Mouse (Mus musculus): Measurements from ENCODE around the gene Nup214.
A peak's percentile ranks its signal among the peaks of the same experiment; 100 is the strongest.

The Nup214 gene

DNA sequence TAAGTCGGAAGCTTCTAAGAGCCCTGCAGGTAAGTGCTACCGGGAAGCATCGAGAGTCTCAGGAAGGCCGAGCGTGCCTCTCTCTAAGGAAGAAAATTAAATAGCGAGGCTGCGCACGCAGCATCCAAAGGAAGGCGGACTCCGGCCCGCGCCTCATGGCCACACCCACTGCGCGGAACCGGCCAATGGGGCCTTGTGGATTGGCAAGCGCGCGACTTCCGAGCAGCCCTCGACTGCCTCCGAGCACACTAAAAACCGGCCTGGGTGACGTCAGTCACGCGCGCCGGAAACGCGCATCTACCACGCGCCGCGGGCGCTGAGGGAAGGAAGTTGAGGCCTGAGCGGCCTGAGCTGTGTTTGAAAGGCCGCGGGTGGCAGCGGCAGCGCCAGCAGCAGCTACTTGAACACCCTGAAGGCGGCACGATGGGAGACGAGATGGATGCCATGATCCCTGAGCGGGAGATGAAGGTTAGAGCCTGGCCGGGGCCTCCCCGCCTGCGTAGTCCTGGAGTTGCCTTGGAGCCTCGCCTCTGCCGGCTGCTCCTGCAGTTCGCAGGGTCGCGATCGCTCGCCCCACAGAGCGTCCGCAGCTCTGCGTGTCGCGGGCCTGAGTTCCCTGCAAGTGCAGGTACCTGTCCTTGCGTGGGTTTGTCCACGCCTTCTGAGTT, at the start of gene Nup214:
Gene Nup214, plus strand, starts transcription at position 296 of the 668 bp plus-strand sequence.
- DNase-seq (ENCODE audit: low spot score), result peak; percentile 99

DNA sequence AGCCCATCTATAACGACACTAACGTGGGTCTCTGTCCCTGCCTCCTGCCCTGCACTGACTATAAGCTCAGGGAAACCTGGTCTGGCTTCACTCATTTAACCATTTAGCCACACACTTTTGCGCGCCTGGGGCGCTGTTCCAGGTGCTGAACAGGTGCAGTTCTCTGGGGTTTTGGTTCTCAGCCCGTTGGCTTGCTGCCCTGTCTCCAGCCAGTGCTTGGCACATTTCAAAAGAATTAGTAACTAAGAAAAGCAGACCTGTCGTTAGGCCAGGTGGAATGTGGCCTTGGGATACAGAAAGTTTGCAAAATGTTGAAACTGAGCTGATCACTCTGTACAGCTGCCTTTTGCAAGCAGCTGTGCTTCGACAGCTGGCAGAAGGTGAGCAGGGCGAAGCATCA, 49.4 kb upstream of the Nup214 start:
- DNase-seq (ENCODE audit: low spot score), result peak; percentile 18

DNA sequence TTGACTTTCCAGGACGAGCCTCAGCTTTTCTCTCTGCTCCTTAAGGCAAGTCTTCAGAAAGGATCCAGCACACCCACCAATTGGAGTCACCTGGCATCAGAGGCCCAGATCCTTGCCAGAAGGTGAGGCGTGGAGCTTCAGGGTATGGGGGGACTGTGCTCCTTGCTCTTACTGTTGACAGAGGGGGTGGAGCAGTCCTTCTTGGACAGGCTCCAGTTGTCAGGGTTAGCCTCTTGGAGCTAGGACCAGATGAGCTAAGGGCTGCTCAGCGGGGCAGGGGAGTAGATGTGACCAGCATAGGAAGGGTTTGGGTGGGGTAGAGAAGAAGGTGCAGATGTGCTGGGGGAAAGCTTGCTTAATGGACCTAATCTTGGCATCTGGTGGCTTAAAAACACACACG, 48.3 kb upstream of the Nup214 start:
- no peak for DNase-seq (ENCODE audit: low spot score)

DNA sequence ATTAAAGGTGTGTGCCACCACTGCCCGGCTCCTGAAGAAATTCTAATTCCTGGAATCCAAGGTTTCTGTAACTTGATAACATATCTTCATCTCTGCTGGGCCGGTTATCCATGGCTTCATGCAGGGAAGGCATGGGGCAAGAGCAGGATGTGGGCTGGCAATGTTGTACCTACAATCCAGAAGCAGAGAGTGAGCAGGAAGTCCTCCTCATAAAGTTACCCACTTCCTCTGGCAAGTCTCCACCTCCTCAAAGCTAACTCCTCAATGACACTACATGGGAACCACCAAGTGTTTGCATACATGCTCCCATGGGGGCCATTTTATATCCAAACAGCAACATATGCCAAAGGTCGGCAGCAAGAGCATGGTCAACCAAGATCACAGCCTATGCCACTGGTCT, 44.6 kb upstream of the Nup214 start:
- DNase-seq (ENCODE audit: low spot score), result no peak

DNA sequence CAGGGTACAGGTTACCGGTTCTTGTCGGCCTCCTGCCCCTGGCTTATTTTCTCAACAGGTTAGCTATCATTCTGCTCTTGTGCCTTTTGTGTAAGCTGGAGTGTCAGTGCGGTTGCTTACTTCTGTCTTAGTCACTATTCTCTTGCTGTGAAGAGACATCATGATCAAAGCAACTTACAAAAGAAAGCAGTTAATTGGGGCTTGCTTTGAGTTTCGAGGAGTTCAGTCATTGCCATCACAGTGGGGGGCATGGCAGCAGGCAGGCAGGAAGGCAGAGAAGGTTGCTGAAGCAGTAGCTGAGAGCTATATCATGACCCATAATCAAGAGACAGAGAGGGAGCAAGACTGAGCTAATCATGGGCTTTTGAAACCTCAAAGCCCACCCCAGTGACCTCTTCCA, 39.7 kb upstream of the Nup214 start:
- DNase-seq (ENCODE audit: low spot score), result no peak

DNA sequence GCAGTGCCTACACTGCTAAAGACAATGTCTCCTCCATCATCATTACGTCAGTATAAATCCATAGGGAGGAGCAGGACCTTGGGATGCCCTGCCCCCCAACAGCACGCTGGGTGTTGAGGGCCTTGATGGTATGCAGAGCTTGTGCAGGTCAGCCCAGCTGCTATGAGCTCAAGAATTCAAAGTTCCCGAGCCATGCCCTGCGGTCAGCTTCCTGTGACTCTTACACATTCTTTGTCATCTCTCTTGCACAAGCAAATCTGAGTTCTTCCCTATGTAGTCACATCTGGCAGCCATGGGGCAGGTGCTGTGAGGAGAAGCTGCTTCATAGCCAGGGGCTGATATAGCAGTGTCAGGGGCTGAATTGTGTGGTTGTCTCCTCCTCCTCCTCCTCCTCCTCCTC, 39.2 kb upstream of the Nup214 start:
- peak; percentile 18 for DNase-seq (ENCODE audit: low spot score)

DNA sequence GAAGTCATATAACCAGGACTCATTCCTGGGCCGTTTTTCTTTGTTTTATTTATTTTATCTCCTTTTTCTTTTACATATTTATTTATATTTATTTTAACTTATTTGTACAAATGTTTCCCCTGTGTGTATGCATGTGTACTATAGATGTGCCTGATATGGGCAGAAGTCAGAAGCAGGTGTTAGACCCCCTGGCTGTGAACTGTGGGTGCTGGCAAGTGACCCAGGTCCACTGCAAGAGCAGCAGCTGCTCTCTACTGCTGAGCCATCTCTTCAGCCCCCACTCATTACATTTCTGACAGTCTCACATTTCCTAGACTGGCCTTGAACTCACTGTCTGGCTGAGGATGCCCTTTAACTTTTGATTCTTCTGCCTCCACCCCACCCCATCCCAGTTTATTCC, 35.9 kb upstream of the Nup214 start:
- DNase-seq (ENCODE audit: low spot score), result no peak

DNA sequence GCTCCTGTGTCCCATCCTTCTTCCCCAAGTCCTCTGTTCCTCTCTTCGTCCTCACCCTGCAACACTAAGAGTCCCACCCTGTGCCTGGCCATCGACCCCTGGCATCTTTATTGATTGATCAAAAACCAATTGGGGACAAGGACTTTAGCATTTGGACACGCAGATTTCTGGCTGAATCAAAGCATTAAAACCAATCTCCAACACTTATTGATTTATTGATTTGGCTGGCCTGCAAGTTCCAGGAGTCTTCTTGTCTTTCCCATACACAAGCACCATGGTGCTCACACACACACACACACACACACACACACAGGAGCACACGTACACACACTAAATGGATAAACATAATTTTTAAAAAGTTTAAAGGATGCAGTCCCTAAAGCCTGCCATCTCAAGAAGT, 31.2 kb upstream of the Nup214 start:
- no peak for DNase-seq (ENCODE audit: low spot score)

DNA sequence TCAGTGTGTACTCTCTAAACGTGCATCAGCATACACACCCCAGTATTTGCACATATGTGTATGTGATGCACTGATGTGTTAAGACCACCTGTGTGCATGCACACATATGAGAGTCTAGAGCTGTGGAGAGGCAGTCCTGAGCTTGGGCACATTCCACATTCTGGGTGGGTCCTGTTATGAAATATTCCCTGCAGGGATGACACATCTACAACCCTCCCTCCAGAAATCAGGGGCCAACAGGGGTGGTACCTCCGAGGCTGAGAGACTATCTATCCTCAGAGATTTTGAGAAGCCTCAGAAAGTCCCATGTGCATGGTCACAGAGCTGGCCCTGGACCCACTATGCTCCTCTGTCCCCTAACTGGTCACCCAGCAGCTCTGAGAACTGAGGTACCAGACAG, 28.7 kb upstream of the Nup214 start:
- no peak for DNase-seq (ENCODE audit: low spot score)

DNA sequence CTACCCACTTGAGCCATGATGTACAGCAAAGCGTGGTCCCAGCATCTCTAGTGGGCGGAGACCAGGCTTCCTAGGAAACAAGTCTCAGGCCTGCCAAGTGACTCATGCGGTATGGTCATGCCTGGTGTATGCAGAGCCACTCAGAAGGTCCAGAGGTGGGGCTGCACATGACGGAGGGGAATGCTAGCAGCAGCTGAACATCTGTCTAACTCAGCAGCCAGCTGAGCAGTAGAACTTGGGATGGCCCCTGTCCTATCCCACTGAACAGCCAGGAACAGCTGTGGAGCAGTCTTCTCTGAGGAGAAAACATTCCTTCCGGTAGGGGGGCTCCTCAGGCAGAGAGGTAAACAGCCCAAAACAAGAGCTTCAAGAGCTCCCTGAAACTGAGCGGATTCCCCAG, 25.8 kb upstream of the Nup214 start:
- DNase-seq (ENCODE audit: low spot score), result no peak

DNA sequence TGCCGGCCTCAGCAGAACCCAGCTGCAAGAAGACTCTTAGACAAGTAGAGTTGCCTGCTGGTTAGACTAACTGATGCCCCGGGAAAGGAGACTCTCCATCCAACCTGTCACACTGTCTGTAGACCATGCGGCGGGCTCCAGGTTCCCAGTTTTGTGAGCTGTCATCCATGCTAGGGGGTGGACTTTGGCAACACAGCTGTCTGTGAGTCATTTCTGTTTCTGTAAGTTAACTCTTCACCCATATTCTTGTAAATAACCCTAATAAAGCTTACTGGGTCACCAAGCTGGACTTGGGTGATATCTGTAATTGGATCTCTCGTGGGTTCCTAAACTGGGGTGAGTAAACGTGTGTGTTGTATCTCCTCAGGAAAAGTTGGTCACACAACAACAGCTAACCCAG, 25.4 kb upstream of the Nup214 start:
- DNase-seq (ENCODE audit: low spot score), result no peak

DNA sequence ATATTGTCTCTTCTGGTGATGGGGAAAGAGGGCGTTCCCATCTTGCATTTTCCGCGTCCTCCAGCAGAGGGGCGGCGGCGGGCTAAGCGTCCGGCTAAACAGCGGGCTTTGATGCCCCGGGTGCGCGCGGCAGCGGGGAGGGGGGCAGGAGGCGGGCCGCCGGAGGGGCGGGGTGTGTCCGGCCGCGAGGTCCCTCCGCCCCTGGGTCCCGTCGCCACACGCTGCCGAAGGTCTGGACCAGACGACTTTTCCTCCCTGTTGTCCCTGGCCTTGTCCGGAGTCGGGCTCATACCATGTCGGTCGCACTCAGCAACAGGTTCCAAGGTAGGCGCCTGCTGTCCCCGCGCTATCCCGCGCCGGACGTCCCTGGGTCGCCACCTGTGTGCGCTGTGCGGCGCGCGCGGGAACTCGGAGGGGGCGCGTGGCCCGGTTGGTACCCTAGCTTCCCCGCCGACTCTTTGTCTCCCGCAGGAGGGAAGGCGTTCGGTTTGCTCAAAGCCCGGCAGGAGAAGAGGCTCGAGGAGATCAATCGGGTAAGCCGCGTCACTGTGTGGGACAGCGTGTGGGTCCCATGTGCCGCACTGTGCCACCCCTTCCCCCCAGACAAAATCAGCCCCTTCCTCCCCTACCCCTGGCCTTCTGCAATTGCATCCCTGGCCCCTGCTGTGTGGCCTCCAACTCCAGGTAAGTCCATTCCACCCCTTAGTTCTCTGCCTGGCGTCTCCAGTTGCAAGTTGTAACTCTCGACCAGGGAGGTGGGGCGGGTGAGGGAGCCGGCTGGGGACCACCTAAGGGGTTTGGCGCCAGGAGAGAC, 24.0 kb upstream of the Nup214 start, which contains the start of gene Aif1l:
Gene Aif1l, plus strand, starts transcription at position 82 of the 814 bp plus-strand sequence.
- DNase-seq (ENCODE audit: low spot score), result peak; percentile 88

DNA sequence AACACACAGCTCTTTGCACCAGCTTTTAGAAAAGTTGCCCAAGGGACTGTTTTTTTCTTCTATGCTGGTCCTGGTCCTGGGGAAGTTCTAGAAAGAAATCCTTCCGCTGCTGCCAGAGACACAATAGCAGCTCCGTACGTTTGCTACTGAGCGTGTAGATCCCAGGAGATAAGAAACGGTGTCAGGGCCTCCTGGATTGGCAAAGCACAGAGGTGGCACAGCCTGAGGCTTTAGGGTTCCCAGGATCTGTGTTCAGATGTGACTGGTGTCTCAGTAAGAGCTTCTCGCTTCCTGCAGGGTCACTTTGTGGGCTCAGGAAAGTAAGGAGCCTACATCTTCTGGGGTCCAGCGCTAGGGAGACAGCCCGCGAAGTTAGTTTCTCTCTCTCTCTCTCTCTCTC, 23.3 kb upstream of the Nup214 start:
- DNase-seq (ENCODE audit: low spot score), result peak; percentile 42

DNA sequence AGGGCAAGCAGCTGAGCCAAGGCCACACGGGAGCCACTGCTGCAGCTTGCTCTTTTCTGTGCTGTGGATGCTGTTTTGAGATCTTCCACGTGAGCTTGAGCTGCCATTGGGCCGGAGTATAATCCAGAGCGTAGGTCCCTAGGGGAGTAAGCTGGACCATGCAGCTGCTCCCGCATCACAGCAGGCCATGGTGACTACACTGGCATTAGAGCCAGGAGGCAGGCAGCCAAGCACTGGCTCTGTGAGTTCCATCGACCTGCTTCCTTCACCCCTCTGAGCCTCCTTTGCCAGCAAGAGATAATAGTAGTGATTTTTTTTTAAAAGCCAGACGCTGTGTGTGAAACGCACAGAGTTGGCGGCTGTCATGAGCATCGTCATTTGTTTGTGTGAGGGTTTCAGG, 22.0 kb upstream of the Nup214 start:
- no peak for DNase-seq (ENCODE audit: low spot score)

DNA sequence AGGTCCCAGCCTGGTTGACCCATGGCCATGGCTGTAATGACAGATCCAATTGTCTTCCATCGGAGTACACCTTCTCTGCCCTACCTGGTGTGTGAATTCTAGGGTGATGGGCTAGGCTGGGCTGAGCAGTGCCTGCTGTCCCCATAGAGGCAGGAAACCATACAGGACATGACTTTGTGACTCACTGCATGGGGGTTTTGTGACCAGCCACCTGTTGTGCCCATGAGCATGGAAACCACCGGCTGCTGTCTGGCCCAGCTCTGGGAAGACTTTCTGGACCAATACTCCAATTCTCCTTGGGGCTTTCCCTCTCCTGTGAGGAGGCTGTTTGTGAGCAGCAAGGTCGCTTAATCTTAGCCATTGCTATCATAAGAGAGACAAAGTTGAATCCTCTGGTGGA, 21.5 kb upstream of the Nup214 start:
- no peak for DNase-seq (ENCODE audit: low spot score)

DNA sequence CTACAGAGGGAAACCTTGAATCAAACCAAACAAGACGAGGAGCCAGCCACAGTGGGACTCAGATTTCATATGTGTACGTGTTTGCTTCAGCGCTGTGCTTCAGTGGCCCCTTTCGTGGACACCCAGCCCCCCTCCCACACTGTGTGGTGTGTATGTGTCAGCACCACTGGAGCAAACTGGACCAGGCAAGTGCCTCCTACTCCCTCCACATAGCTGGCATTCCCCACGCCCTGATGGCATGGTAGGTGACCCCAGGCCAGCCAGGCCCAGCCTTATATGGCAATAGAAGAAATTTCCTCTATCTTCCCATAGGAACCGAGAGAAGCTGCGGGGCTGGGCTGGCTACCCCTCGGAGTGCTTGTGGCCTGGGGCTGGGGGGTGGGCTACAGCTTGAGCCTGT, 20.5 kb upstream of the Nup214 start:
- DNase-seq (ENCODE audit: low spot score), result peak; percentile 8

DNA sequence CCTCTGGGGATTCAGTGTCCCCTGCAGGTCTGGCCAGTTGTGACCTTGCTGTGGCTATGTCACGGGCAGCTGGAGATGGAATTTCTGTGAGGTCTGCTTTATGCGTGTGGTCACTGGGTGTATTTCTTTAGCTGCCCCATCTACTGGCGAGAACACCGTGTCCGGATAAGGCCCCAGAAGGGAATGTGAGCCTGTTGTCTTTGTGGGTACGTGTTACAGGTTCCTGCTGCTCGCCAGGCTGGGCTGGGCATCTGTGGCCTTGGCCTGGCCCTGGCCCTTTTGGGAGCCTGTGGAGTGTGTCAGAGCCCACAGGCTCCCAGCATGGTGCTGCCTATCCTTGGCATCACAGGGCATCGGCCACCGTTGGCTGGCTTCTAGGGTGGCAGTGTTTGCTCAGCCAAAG, 19.5 kb upstream of the Nup214 start:
- no peak for DNase-seq (ENCODE audit: low spot score)

DNA sequence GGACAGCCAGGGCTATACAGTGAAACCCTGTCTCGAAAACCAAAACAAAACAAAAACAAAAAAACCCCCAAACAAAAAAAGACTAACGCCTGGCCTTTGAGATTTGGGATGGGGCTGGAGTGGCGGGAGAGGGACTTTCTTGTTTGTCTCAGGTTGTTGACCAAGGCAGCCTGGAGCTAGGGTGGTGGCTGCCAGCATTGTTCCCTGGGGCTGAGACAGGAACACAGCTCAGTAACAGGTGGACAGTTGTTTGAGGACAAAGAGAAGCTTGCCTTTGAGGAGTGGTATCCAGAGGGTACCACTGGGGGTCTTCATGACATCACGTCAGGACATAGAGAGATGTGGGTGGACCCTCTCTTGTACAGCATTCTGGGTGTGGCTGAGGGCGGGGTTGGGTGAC, 18.6 kb upstream of the Nup214 start:
- DNase-seq (ENCODE audit: low spot score), result no peak

DNA sequence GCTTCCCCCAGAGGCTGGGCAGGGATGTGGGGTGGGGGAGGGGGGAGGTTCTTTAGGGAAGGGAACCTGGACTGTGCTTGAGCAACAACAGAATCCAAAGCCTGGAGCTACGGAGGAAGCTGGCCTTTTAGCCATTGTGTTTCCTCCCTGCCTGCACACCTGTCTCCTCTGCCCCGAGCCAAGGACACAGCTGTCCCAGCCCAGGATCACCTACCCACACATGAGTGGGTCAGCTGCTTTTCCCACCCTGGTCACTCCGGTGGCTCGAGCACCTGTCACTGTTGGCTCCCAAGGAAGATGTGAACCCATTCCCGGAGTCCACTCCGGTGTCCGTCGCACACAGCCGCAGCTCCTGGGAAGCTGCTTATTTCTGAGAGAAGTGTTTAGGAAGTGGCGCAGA, 17.0 kb upstream of the Nup214 start:
- DNase-seq (ENCODE audit: low spot score), result no peak

DNA sequence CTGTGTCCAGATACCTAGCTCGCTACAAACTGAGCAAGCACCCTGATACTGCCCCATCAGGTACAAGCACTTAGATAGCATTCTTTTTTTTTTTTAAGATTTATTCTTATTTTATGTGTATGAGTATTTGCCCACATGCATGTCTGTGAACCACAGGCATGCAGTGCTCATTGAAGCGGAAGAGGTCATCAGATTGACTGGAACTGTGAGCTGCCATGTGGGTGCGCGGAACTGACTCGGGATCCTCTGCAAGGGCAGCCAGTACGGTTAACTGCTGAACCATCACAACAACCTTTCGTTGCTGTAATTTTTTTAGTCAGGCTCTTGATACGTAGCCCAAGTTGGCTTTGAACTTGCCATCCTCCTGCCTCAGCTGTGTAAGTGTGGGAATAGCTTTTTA, 13.2 kb upstream of the Nup214 start:
- no peak for DNase-seq (ENCODE audit: low spot score)

DNA sequence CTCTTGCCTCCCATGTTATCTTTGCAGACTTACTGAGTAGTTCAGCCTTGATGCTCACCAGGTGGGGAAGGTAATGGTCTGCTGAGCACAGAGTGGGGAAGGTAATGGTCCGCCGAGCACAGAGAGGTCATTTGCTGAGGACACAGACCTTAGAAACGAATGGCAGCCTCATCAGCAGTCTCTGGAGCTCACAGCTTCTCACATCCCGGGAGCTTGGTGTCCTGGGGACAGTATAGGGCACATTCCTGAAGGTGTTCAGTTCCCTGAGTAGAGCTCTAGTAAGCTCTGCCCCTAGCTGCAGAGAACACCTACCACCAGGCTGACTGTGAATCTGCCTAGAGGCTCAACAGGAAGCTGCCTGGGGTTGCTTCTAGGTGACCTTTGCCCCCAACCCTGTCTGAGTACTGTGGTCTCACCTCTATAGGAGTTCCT, 12.4 kb upstream of the Nup214 start:
- no peak for DNase-seq (ENCODE audit: low spot score)

DNA sequence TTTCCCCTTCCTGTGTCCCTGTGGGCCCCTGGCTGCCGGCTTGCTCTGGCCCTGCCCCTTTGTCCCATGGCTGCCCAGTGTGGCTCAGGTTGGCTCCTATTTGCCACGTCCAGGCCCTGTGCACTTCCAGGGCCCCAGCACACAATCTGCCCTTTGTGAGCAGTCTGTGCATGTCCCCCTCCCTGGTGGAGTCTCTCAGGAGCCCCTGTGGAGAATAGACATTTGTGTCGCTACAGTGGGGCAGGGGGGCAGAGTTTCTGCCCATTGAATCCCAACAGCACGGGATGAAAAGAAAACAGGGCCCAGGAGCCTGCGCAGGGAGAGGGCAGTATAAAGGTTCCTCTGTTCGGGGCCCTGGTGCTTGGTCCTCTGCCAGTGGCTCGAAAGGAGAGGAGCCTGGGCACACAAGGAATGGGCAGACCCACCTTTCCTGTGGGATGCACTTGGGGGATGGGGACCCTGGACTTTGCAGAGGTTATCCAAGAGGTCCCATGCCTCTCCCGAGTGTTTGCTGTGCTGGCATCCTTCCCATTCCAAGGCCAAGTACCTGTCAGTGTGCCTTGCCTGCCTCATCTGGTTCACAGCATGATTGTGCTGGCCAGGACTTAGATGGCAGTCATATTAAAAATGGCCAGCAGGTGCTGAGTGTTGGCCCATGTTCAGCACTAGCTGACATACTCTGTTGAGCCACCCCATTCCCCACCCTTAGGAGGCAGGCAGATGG, 11.6 kb upstream of the Nup214 start:
- DNase-seq (ENCODE audit: low spot score), result no peak

DNA sequence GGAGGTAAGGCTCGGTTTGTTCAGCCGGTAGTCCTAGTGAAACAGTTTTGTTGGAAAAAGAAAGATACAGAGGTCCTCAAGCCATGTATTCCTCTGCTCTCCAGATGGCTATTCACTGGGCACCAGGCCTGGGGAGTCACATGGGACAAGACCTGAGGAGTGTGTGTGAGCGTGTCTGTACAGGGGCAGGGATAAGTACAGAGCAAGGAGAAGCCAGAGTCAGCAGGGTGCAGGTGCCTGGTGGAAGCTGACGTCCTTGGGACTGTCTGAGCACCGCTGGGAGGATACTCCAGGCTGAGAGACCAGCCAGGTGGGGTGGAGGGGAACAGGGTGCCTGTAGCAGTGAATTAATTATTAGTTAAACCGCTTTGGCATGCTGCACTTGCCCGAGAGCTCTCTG, 10.7 kb upstream of the Nup214 start:
- DNase-seq (ENCODE audit: low spot score), result no peak

Data from embryo, embryonic 10.5 days (tissue).